Mouse (Mus musculus): ENCODE data around the gene Ptcd1. TPM values are rescaled to one million over a fixed set of nuclear protein-coding genes. Genes with fewer than 3 reads are reported as not detected.

Ptcd1 gene
- total and polyA plus RNA-seq, 3 experiments, result 21.0 to 22.3 TPM; not detected in 1

DNA sequence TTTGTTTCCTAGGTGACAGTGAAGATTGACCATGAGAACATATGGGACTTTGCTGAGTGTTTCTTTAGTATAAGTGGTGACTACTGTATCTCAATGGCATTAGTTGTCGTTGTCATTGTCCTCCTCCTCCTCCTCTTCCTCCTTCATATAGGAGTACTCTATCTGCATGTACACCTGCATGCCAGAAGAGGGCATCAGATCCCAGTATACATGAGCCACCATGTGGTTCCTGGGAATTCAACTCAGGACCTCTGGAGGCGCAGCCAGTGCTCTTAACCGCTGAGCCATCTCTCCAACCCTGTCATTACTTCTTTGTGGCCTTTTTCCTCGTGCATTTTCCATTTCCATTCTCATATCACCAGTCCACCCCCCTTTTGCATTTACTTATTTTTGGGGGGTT is 47.8 kb upstream of the Ptcd1 start:
- Histone ChIP-seq H3K36me3 (ENCODE audit: control insufficient read depth in 1 of 2, insufficient read depth in 2 of 2, low read length in 2 of 2) (no peaks in the 10 kb centered on the region; a peak in 2 of 4 replicates), H3K9me3 (replicated peaks; ENCODE audit: insufficient read depth, low read length) (no peaks in the 10 kb centered on the region), H3K27me3 (ENCODE audit: control insufficient read depth in 1 of 2, insufficient read depth in 2 of 2, low read length in 2 of 2) (no peaks in the 10 kb centered on the region), H3K27ac (ENCODE audit: control insufficient read depth, low read depth, low read length) (no peak overlapping the region), H3K79me2 (ENCODE audit: control insufficient read depth, insufficient read depth, low read length, poor library complexity) (no peaks in the 10 kb centered on the region), H3K4me1 (ENCODE audit: control insufficient read depth in 1 of 2, insufficient read depth in 2 of 2, low read length in 2 of 2) (no peaks in the 10 kb centered on the region), H3K9ac (ENCODE audit: control insufficient read depth, low read depth, low read length, poor library complexity, severe bottlenecking) (no peak overlapping the region), H3K4me3 (ENCODE audit: control insufficient read depth in 1 of 2, insufficient read depth in 1 of 2, low read depth in 2 of 2, low read length in 2 of 2) (no peak overlapping the region)
- DNase-seq (ENCODE audit: low read depth, low spot score), result peak; percentile 53
- TF ChIP-seq USF2 (IDR thresholded peaks at IDR 0.05; ENCODE audit: borderline replicate concordance in 1 of 2, insufficient read depth in 1 of 2, low read depth in 1 of 2, low read length in 2 of 2) (no peak), UBTF (IDR thresholded peaks at IDR 0.05; ENCODE audit: borderline replicate concordance, insufficient read depth, low read depth, low read length) (no peak), MYB (IDR thresholded peaks at IDR 0.05; ENCODE audit: low read depth, low read length) (no peak), MEF2A (IDR thresholded peaks at IDR 0.05; ENCODE audit: extremely low read depth, insufficient replicate concordance, low read depth, low read length, poor library complexity, severe bottlenecking) (no peak), MAFK (IDR thresholded peaks at IDR 0.05; ENCODE audit: borderline replicate concordance, low read depth, low read length) (no peak), GABPA (IDR thresholded peaks at IDR 0.05; ENCODE audit: low read depth, low read length) (no peak), KAT2A (conservative IDR thresholded peaks at IDR 0.05; ENCODE audit: low read depth, low read length) (no peak), MXI1 (IDR thresholded peaks at IDR 0.05; ENCODE audit: low read depth, low read length) (0 out of 2 replicates have a peak, but pooled peaks have one; percentile 27), POLR2A (IDR thresholded peaks at IDR 0.05; ENCODE audit: control insufficient read depth in 1 of 2, insufficient read depth in 1 of 2, low read depth in 1 of 2, low read length in 2 of 2, poor library complexity in 1 of 2) (no peak), E2F4 (IDR thresholded peaks at IDR 0.05; ENCODE audit: borderline replicate concordance, low read depth, low read length) (no peak), ZKSCAN1 (IDR thresholded peaks at IDR 0.05; ENCODE audit: low read depth, low read length) (no peak), RCOR1 (IDR thresholded peaks at IDR 0.05; ENCODE audit: low read depth, low read length) (no peak), POLR2AphosphoS5 (IDR thresholded peaks at IDR 0.05; ENCODE audit: borderline replicate concordance, low read depth, low read length) (no peak), RAD21 (IDR thresholded peaks at IDR 0.05; ENCODE audit: low read depth, low read length) (peak; percentile 49), JUND (IDR thresholded peaks at IDR 0.05; ENCODE audit: low read depth, low read length) (no peak), USF1 (IDR thresholded peaks at IDR 0.05; ENCODE audit: low read depth, low read length) (no peak), ZMIZ1 (IDR thresholded peaks at IDR 0.05; ENCODE audit: low read depth, low read length) (no peak), POLR2AphosphoS2 (IDR thresholded peaks at IDR 0.05; ENCODE audit: low read length) (no peak), EP300 (IDR thresholded peaks at IDR 0.05; ENCODE audit: low read depth in 1 of 2, low read length in 2 of 2) (no peak), TAL1 (IDR thresholded peaks at IDR 0.05; ENCODE audit: low read length) (no peak), ZNF384 (IDR thresholded peaks at IDR 0.05; ENCODE audit: low read depth, low read length) (no peak), SIN3A (IDR thresholded peaks at IDR 0.05; ENCODE audit: low read length) (no peak), MYC (IDR thresholded peaks at IDR 0.05; ENCODE audit: low read depth, low read length) (peak; percentile 69; the same call in 1 of the 2 replicates), CTCF (IDR thresholded peaks at IDR 0.05 in 2 of 3, conservative IDR thresholded peaks at IDR 0.05 in 1 of 3; ENCODE audit: control insufficient read depth in 1 of 3, insufficient read depth in 1 of 3, low read depth in 2 of 3, low read length in 3 of 3, poor library complexity in 1 of 3, severe bottlenecking in 1 of 3) (peak; percentile 43 to 59 (median 57)), MAX (IDR thresholded peaks at IDR 0.05; ENCODE audit: low read length) (no peak), GATA1 (IDR thresholded peaks at IDR 0.05; ENCODE audit: low read depth, low read length) (no peak), ZC3H11A (IDR thresholded peaks at IDR 0.05; ENCODE audit: low read depth, low read length) (peak; percentile 44; the same call in 1 of the 2 replicates), TBP (IDR thresholded peaks at IDR 0.05; ENCODE audit: low read depth, low read length) (no peak), SMC3 (IDR thresholded peaks at IDR 0.05; ENCODE audit: low read depth, low read length) (peak; percentile 55), NRF1 (IDR thresholded peaks at IDR 0.05; ENCODE audit: insufficient read depth, low read depth, low read length, poor library complexity, severe bottlenecking) (no peak), ELF1 (IDR thresholded peaks at IDR 0.05; ENCODE audit: low read depth, low read length) (no peak), TCF12 (IDR thresholded peaks at IDR 0.05; ENCODE audit: low read depth, low read length) (no peak), BHLHE40 (IDR thresholded peaks at IDR 0.05; ENCODE audit: borderline replicate concordance, low read depth, low read length) (no peak), CHD1 (IDR thresholded peaks at IDR 0.05; ENCODE audit: low read depth, low read length) (no peak), CHD2 (IDR thresholded peaks at IDR 0.05; ENCODE audit: low read length) (no peak), HCFC1 (IDR thresholded peaks at IDR 0.05; ENCODE audit: low read depth, low read length) (no peak), MAZ (IDR thresholded peaks at IDR 0.05; ENCODE audit: low read depth, low read length) (no peak), ETS1 (IDR thresholded peaks at IDR 0.05; ENCODE audit: low read depth, low read length) (no peak)

Data from MEL (cell line).